Mouse (Mus musculus) kidney, postnatal 0 days (tissue): ENCODE measurements around the gene Arhgap42. TPM values are rescaled to one million over a fixed set of nuclear protein-coding genes. Genes with fewer than 3 reads are reported as not detected.

Source experiments
- ATAC-seq: fragments of 200-750 bp; cut with Nextera tagmentation; replicated peaks from 2 replicates; pipeline ENCODE4 v1.8.0; 2017; ENCODE audit warnings: low read depth, moderate number of reproducible peaks, moderate TSS enrichment, moderate library complexity; ENCODE audit not compliant: low FRiP score
- DNase-seq: peaks from one replicate; pipeline ENCODE4 v3.0.0-alpha.2; 2016; ENCODE audit warnings: low spot score
- H3K27ac ChIP-seq: fragments of 300-500 bp; sonication (generic); 2 replicates; pipeline ENCODE4 v1.5.1; 2014; ENCODE audit warnings: mild to moderate bottlenecking
- H3K27me3 ChIP-seq: fragments of 300-500 bp; sonication (generic); 2 replicates; pipeline ENCODE4 v1.6.1; 2014; ENCODE audit warnings: low read length, mixed read lengths; ENCODE audit not compliant: insufficient read depth
- H3K36me3 ChIP-seq: fragments of 300-500 bp; sonication (generic); 2 replicates; pipeline ENCODE4 v1.6.1; 2014; ENCODE audit warnings: low read length, mixed read lengths; ENCODE audit not compliant: insufficient read depth
- H3K4me1 ChIP-seq: fragments of 300-500 bp; sonication (generic); replicated peaks from 2 replicates; pipeline ENCODE4 v1.6.1; 2014; ENCODE audit warnings: antibody characterized with exemption, low read length, mixed read lengths; ENCODE audit not compliant: insufficient read depth
- H3K4me2 ChIP-seq: fragments of 300-500 bp; sonication (generic); 2 replicates; pipeline ENCODE4 v1.6.1; 2014; ENCODE audit warnings: mild to moderate bottlenecking, low read length, moderate library complexity, mixed read lengths
- H3K4me3 ChIP-seq: fragments of 300-500 bp; sonication (generic); replicated peaks from 2 replicates; pipeline ENCODE4 v1.5.1; 2014; ENCODE audit warnings: low read depth, low read length
- H3K9ac ChIP-seq: fragments of 300-500 bp; sonication (generic); 2 replicates; pipeline ENCODE4 v1.6.1; 2014; ENCODE audit warnings: low read depth, low read length
- H3K9me3 ChIP-seq: fragments of 300-500 bp; sonication (generic); replicated peaks from 2 replicates; pipeline ENCODE4 v1.6.1; 2016; ENCODE audit warnings: low read length, inconsistent platforms, mixed read lengths
- CTCF ChIP-seq: IDR thresholded peaks from 2 replicates; pipeline ENCODE4 v1.5.1; 2016; ENCODE audit warnings: antibody characterized with exemption, low read depth, mild to moderate bottlenecking, moderate library complexity
- WGBS: fragments of 180-500 bp; shearing (Covaris S2); extraction: QIAGEN DNeasy Blood & Tissue Kit; methylation state at CpG from one replicate; pipeline ENCODE4 v1.1.7; 2014; 5-methylcytosine and 5-hydroxymethylcytosine counted together
- polyA plus RNA-seq: library from polyadenylated mRNA; unstranded; fragments of >200 nt; fragmentation: Nextera tagmentation; extraction: Ambion mirVana; gene quantifications from 2 replicates; pipeline ENCODE4 v1.2.1, GENCODE M21; 2015

The Arhgap42 gene
- 30.8 and 42.0 TPM in 2 replicates for polyA plus RNA-seq

GRCm38 (mm10) chr9:9238438-9239391 is at the start of gene Arhgap42:
TSS of gene Arhgap42 (minus strand) at chr9:9239101.
- peak within 1 kb of the TSS; percentile 73 for H3K4me2 ChIP-seq
- H3K4me3 ChIP-seq, result peak within 1 kb of the TSS; percentile 70
- DNase-seq (peak; percentile 94), ATAC-seq (peak; percentile 91)
- H3K9me3 ChIP-seq, result no peaks in the 10 kb centered on the region
- H3K27ac ChIP-seq, result peak within 1 kb of the TSS; percentile 93
- H3K27me3 ChIP-seq, result no peaks in the 10 kb centered on the region
- no peaks in the 10 kb centered on the region for H3K4me1 ChIP-seq
- peak; percentile 76 for TF ChIP-seq CTCF
- WGBS, result under 1% methylated on average over 59 of the region's 78 CpGs
- peak within 1 kb of the TSS; percentile 83 for H3K9ac ChIP-seq
- no peaks in the 10 kb centered on the region for H3K36me3 ChIP-seq

- no peak overlapping the region for H3K4me2 ChIP-seq
- no peak overlapping the region for H3K4me3 ChIP-seq
- no peak for DNase-seq
- no peak for ATAC-seq
- H3K36me3 ChIP-seq, result no peaks in the 10 kb centered on the region
- no peak overlapping the region for H3K27ac ChIP-seq
- no peaks in the 10 kb centered on the region for H3K27me3 ChIP-seq
- H3K9me3 ChIP-seq, result no peaks in the 10 kb centered on the region
- WGBS, result 85% methylated on average over 2 of the region's 2 CpGs
- H3K4me1 ChIP-seq, result no peaks in the 10 kb centered on the region
- H3K9ac ChIP-seq, result no peak overlapping the region
- TF ChIP-seq CTCF, result no peak
Observed at GRCm38 (mm10) chr9:9288140-9288539, 49.2 kb upstream of the Arhgap42 start.

GRCm38 (mm10) chr9:9269305-9269704 is 30.4 kb upstream of the Arhgap42 start:
- no peaks in the 10 kb centered on the region for H3K9me3 ChIP-seq
- no peak overlapping the region for H3K4me3 ChIP-seq
- 21% methylated on average over 2 of the region's 2 CpGs for WGBS
- no peaks in the 10 kb centered on the region for H3K27me3 ChIP-seq
- H3K27ac ChIP-seq, result no peak overlapping the region
- TF ChIP-seq CTCF, result no peak
- no peaks in the 10 kb centered on the region for H3K4me1 ChIP-seq
- no peak overlapping the region for H3K4me2 ChIP-seq
- no peak overlapping the region for H3K9ac ChIP-seq
- H3K36me3 ChIP-seq, result no peaks in the 10 kb centered on the region
- ATAC-seq (no peak), DNase-seq (no peak)

GRCm38 (mm10) chr9:9267606-9268601 is 29.0 kb upstream of the Arhgap42 start:
- no peak overlapping the region for H3K9ac ChIP-seq
- no peak for TF ChIP-seq CTCF

GRCm38 (mm10) chr9:9263543-9263942 is 24.6 kb upstream of the Arhgap42 start:
- H3K27ac ChIP-seq, result no peak overlapping the region
- H3K4me2 ChIP-seq, result no peak overlapping the region
- TF ChIP-seq CTCF, result no peak
- H3K9ac ChIP-seq, result no peak overlapping the region
- DNase-seq (no peak), ATAC-seq (no peak)
- H3K9me3 ChIP-seq, result no peaks in the 10 kb centered on the region
- H3K36me3 ChIP-seq, result no peaks in the 10 kb centered on the region
- no peak overlapping the region for H3K4me3 ChIP-seq
- no peaks in the 10 kb centered on the region for H3K4me1 ChIP-seq
- no peaks in the 10 kb centered on the region for H3K27me3 ChIP-seq
- 30% methylated on average over 1 of the region's 1 CpGs for WGBS

More at GRCm38 (mm10) chr9:9267606-9268601, 29.0 kb upstream of the Arhgap42 start:
- no peak for DNase-seq
- Histone ChIP-seq H3K4me3 (no peak overlapping the region), H3K27me3 (no peaks in the 10 kb centered on the region), H3K4me1 (no peaks in the 10 kb centered on the region), H3K9me3 (no peaks in the 10 kb centered on the region), H3K27ac (no peak overlapping the region), H3K4me2 (no peak overlapping the region), H3K36me3 (no peaks in the 10 kb centered on the region)
- ATAC-seq, result no peak
- 76% methylated on average over 6 of the region's 6 CpGs for WGBS

- ATAC-seq, result no peak
- no peak overlapping the region for H3K4me3 ChIP-seq
- no peak for TF ChIP-seq CTCF
- H3K4me2 ChIP-seq, result no peak overlapping the region
- DNase-seq, result no peak
- WGBS, result 77% methylated on average over 2 of the region's 2 CpGs
- H3K9me3 ChIP-seq, result no peaks in the 10 kb centered on the region
- H3K27me3 ChIP-seq, result no peaks in the 10 kb centered on the region
- H3K27ac ChIP-seq, result no peak overlapping the region
- no peaks in the 10 kb centered on the region for H3K4me1 ChIP-seq
- H3K9ac ChIP-seq, result no peak overlapping the region
- no peaks in the 10 kb centered on the region for H3K36me3 ChIP-seq
Observed at GRCm38 (mm10) chr9:9262479-9262878, 23.6 kb upstream of the Arhgap42 start.
